Mouse (Mus musculus) intestine, embryonic 15.5 days (tissue): ENCODE measurements at regions not wholly inside any gene's neighbourhood (a gene's known extent, or its start where the extent isn't known, plus 50 kb on each side); places are given as distances from the start of the nearest gene placed in this dataset.

ENCODE experiments used
- ATAC-seq: fragments of 200-750 bp; cut with Nextera tagmentation; 2 replicates; pipeline ENCODE4 v1.8.0; 2017; ENCODE audit warnings: moderate TSS enrichment, moderate library complexity
- H3K27ac ChIP-seq: fragments of 300-500 bp; sonication (generic); 2 replicates; pipeline ENCODE4 v1.5.1; 2015; ENCODE audit warnings: mild to moderate bottlenecking, inconsistent platforms
- H3K27me3 ChIP-seq: fragments of 300-500 bp; sonication (generic); replicated peaks from 2 replicates; pipeline ENCODE4 v1.6.1; 2015; ENCODE audit warnings: inconsistent platforms
- H3K36me3 ChIP-seq: fragments of 300-500 bp; sonication (generic); 2 replicates; pipeline ENCODE4 v1.6.1; 2015; ENCODE audit warnings: inconsistent platforms
- H3K4me1 ChIP-seq: fragments of 300-500 bp; sonication (generic); replicated peaks from 2 replicates; pipeline ENCODE4 v1.6.1; 2015; ENCODE audit warnings: inconsistent platforms
- H3K4me2 ChIP-seq: fragments of 300-500 bp; sonication (generic); replicated peaks from 2 replicates; pipeline ENCODE4 v1.6.1; 2015; ENCODE audit warnings: mild to moderate bottlenecking, inconsistent platforms
- H3K4me3 ChIP-seq: fragments of 300-500 bp; sonication (generic); replicated peaks from 2 replicates; pipeline ENCODE4 v1.5.1; 2015; ENCODE audit warnings: inconsistent platforms
- H3K9ac ChIP-seq: fragments of 300-500 bp; sonication (generic); 2 replicates; pipeline ENCODE4 v1.6.1; 2015; ENCODE audit warnings: inconsistent platforms
- H3K9me3 ChIP-seq: fragments of 300-500 bp; sonication (generic); 2 replicates; pipeline ENCODE4 v1.6.1; 2016; ENCODE audit warnings: inconsistent platforms
- WGBS: fragments of 180-500 bp; shearing (Covaris S2); methylation state at CpG from one replicate; pipeline ENCODE4 v1.1.7; 2015; 5-methylcytosine and 5-hydroxymethylcytosine counted together

DNA sequence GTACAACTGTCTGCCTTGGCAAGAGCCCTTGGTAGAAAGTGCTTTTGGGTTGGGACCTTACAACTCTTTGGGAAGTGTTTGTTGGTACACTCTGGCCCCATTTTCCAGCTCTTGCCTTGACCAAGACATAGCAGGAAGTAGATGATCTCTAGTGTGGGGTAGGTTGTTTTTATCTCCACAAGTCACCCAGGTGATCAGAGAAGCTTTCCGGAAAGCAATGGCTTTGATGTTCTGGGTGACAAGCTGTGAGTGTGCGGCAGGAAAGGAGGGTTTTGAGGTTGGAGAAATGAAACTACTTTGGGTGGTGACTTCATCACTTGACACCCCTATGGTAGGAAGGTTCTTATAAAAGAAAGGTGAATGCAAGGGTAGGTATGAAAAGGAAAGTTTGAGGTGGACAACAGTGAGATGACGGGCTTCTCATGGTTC is 1246.8 kb upstream of the A1bg start:
- Histone ChIP-seq H3K27me3 (no peaks in the 10 kb centered on the region), H3K4me1 (no peaks in the 10 kb centered on the region), H3K36me3 (no peaks in the 10 kb centered on the region), H3K9me3 (no peaks in the 10 kb centered on the region), H3K9ac (no peak overlapping the region), H3K4me2 (no peak overlapping the region), H3K4me3 (no peak overlapping the region), H3K27ac (no peak overlapping the region)
- WGBS: 87% methylated on average over 3 of the region's 3 CpGs
- ATAC-seq: no peak

DNA sequence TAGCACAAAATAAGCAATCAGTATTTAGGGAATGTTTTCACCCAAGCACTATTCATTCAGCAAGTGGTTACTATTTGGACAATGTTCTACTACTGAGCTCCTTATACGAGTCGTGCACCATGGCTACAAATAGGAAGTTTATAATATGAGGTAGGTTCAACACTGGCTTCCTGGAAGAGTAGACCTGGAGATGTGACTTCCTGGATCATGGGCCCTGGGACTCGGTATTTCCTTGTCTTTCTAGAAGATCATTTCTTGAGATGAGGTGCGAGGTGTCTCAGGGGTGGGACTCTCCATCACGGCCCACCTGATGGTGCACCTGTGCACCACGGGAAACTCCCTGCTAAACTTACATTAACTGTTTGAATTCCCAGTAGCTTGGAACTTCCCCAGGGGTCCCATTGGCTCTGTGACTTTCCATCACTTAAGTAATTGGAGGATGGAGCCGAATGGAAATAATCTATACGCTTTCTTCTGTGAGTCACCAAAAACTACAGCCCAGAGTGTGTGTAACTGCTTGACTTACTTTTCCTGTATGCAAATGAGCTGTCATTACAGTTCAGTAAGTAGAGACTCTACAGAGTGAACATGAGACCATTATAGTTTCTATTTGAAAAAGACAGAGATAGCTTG is 1246.3 kb upstream of the A1bg start:
- Histone ChIP-seq H3K27ac (no peak overlapping the region), H3K36me3 (no peaks in the 10 kb centered on the region), H3K27me3 (no peaks in the 10 kb centered on the region), H3K9me3 (no peaks in the 10 kb centered on the region), H3K4me2 (no peak overlapping the region), H3K4me1 (no peaks in the 10 kb centered on the region), H3K9ac (no peak overlapping the region), H3K4me3 (no peak overlapping the region)
- 91% methylated on average over 8 of the region's 8 CpGs for whole genome bisulfite sequencing
- no peak for ATAC-seq

DNA sequence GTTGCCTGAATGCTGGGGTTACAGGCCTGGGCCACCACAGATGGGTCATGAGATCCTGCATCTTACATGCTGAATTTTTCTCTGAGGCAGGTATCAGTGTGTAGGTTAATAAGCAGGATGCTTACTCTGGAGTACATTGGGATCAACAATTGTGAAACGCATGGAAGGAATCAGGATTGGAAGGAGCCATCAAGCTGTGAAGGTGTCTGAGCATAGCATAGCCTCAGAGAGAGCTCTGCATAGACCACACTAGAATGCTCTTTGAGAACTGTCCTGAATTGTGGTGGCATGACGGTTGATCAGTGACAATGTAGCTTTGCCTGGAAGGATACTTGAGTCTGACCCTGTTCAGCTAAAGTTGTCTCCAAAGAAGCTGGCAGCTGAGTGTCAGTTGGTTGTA is 1245.7 kb upstream of the A1bg start:
- no peaks in the 10 kb centered on the region for H3K4me1 ChIP-seq
- no peak overlapping the region for H3K4me2 ChIP-seq
- H3K36me3 ChIP-seq: no peaks in the 10 kb centered on the region
- H3K9me3 ChIP-seq: no peaks in the 10 kb centered on the region
- H3K27me3 ChIP-seq: no peaks in the 10 kb centered on the region
- no peak overlapping the region for H3K4me3 ChIP-seq
- H3K9ac ChIP-seq: no peak overlapping the region
- WGBS: 93% methylated on average over 2 of the region's 2 CpGs
- ATAC-seq: no peak
- H3K27ac ChIP-seq: no peak overlapping the region

DNA sequence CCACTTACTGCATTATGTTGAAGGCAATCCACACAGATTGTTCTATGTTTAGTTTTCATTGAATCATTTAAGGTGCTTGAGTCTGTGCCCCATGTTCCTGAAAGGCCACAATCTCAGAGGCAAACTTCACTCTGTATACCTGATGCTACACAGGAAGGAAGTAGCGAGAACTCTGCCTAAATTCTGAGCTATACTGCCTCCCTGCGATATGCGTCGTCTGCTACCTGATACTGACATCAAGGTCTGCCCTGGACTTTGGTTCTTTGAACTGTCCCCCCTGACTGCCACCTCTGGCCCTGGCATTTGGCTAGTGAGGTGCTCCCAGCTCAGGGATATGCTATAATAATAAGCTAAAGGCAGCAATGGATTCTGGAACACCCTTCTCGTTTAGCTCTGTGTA is 1244.0 kb upstream of the A1bg start:
- Histone ChIP-seq H3K36me3 (no peaks in the 10 kb centered on the region), H3K4me3 (no peak overlapping the region), H3K27ac (no peak overlapping the region), H3K4me2 (no peak overlapping the region), H3K9ac (no peak overlapping the region), H3K4me1 (no peaks in the 10 kb centered on the region), H3K9me3 (no peaks in the 10 kb centered on the region), H3K27me3 (no peaks in the 10 kb centered on the region)
- 94% methylated on average over 5 of the region's 5 CpGs for WGBS
- ATAC-seq: no peak

DNA sequence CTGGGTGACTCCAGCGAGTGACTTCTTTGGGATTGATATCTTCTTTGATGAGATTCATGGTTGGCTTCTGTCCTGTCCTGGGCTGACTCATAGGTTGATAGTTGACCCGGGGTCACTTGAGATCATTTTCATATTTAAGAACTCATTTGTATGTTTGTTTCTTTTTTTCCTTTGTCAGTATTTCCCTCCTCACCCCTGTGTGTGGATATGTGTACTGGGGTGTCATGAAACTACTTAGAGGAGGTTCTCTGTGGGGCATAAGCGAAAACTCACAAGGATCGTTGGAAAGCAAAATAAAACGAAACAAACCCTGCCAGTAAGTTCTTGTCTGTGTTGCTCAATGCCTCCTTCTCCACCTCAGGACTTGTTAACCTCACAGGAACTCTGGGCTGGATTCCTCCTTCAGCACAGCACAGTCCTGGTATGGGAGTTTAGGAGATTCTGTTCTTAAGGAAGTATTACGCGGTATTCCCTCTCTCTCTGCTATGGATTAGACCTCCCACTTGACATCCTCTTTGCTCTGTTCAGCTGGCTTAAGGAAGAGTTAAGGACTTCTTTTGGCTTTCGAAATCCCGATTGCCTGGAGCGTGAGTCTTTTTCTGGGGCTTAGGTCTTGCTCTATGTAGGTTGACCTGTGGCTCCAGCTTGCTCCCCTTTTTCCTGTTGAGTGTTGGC is 1243.2 kb upstream of the A1bg start:
- H3K4me2 ChIP-seq: no peak overlapping the region
- no peak for ATAC-seq
- 87% methylated on average over 10 of the region's 10 CpGs for WGBS
- H3K4me3 ChIP-seq: no peak overlapping the region
- no peaks in the 10 kb centered on the region for H3K36me3 ChIP-seq
- no peaks in the 10 kb centered on the region for H3K27me3 ChIP-seq
- no peak overlapping the region for H3K9ac ChIP-seq
- H3K27ac ChIP-seq: no peak overlapping the region
- H3K4me1 ChIP-seq: no peaks in the 10 kb centered on the region
- H3K9me3 ChIP-seq: no peaks in the 10 kb centered on the region

DNA sequence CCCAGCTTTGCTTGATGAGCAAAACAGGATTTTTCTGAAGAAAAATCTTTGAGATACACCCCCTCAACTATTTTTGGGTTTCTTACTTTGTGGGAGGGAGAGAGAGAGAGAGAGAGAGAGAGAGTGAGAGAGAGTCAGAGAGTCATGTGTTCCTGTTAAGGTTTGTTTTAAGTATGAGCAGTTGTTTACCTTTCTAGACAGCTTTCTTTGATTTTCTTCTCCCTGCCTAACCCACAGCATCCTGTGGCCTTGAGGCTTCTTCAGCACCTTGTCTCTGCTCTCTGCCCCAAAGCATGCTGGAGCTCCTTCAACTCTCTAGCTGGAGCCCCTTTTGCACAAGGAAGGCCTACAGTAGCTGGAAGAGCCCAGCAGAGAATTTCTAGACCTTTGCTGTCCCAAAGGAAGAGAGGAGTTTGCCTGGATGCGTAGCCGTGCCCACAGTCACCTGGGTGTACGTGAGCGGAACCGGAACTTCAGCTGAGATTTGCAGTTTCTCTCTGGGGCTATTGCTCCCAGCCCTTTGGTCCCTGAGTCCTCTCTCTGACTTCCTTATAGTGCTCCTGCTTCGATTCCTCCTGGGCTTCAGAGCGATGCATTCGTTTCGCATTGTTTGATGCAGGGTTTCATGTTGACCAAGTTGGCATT is 1242.1 kb upstream of the A1bg start:
- ATAC-seq: no peak
- Histone ChIP-seq H3K4me1 (no peaks in the 10 kb centered on the region), H3K9me3 (no peaks in the 10 kb centered on the region), H3K27me3 (no peaks in the 10 kb centered on the region), H3K27ac (no peak overlapping the region), H3K4me2 (no peak overlapping the region), H3K9ac (no peak overlapping the region), H3K4me3 (no peak overlapping the region), H3K36me3 (no peaks in the 10 kb centered on the region)
- WGBS: 94% methylated on average over 9 of the region's 9 CpGs

DNA sequence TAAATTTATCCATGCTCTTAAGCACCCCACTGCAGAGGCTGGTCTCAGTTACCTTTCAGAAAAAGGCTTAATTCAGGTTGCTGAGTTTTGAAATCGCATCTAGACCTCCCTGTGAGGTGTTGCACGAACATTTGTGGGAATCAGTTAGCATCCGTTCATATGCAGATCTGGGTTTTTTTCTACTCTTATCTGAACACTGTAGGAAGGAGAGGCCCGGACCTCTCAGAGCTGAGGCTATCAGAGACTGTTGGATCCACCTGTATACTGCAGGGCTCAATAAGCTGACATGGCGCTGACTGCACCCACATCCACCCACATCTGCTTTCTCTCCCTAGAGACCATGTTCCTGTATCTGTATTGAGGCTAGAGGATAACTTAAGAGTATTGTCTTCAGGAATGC is 1240.4 kb upstream of the A1bg start:
- no peak overlapping the region for H3K9ac ChIP-seq
- no peak for ATAC-seq
- H3K4me2 ChIP-seq: no peak overlapping the region
- H3K27ac ChIP-seq: no peak overlapping the region
- H3K4me1 ChIP-seq: no peaks in the 10 kb centered on the region
- WGBS: 87% methylated on average over 5 of the region's 5 CpGs
- no peaks in the 10 kb centered on the region for H3K27me3 ChIP-seq
- H3K9me3 ChIP-seq: no peaks in the 10 kb centered on the region
- no peaks in the 10 kb centered on the region for H3K36me3 ChIP-seq
- H3K4me3 ChIP-seq: no peak overlapping the region

DNA sequence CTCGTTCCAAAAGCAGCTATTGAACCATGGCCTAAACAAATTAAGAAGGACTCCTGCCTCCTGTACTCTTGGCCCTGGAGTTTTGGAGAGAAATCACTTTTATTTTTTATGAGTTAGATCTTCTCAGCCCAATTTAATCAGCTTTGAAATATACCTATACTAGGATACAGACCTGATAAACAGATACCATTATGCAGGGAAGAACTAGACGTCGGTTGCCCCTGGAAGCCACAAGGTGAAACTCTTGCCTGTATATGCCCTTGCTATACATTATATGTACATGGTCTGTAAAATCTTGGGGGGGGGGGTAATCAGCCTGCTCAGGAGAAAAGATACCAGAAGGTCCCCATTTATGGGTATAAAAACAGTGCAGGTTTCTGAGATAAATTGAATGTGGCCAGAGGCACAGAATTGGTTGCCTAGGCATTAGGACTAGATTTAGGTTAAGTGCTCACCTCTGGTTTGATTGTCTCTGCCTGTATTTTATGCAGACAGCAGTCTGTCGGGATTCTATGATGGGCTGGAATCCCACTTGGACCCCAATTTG is 1239.9 kb upstream of the A1bg start:
- Histone ChIP-seq H3K27me3 (no peaks in the 10 kb centered on the region), H3K4me1 (no peaks in the 10 kb centered on the region), H3K9ac (no peak overlapping the region), H3K4me3 (no peak overlapping the region), H3K9me3 (no peaks in the 10 kb centered on the region), H3K27ac (no peak overlapping the region), H3K4me2 (no peak overlapping the region), H3K36me3 (no peaks in the 10 kb centered on the region)
- no peak for ATAC-seq
- WGBS: 74% methylated on average over 4 of the region's 4 CpGs

DNA sequence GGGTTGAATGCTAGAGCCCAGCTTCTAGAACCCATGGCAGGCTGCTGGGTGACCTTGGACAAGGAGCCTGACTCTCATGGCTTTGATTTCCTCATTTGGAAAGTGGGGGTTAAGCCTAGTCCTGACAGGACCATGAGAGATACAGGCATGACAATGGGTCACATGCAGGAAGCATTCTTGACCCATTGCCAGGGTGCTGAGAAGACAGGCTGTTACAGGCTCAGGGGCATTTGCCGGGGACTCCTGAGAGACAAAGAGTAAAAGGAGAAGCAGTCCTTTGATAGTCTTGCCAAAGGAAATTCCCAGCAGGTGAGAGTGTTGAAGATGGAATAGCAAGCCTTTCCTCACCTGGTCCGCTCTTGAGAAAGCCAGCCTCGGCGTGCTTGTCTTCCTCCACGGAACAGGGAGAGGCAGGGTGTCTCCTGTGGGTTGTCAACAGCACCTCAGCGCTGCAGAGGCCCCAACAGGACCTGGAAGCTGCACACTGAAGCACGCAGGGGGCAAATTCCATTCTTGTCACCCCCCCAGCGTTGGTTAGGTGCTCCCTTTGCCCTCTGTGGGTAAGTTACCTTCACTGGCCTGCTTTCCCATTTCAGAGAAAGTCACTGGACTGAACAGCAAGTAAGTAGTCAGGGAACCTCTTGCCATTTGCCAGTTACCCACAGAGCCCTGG is 1239.3 kb upstream of the A1bg start:
- WGBS: 69% methylated on average over 8 of the region's 8 CpGs
- H3K27ac ChIP-seq: no peak overlapping the region
- no peak for ATAC-seq

DNA sequence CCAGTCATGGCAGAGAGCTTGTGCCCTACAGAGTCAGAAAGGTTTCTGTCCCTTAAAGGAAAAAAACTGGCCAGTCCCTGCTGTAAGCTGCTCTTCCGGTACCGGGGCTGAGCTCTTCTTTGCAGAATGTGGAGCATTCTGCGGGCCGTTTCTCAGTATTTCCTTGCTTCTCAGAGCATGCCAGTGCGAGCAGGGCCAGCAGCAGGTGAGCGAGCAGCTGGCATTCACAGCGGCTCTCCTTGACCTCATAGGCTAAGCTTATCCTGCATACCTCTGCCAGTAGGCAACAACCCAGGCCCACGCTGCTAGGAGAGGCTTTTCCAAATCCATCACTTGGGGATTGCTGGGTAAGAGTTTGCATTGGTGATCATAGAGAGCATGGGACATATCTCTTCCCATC is 1238.2 kb upstream of the A1bg start:
- H3K9me3 ChIP-seq: no peaks in the 10 kb centered on the region
- H3K4me3 ChIP-seq: no peak overlapping the region
- no peak overlapping the region for H3K9ac ChIP-seq
- H3K27me3 ChIP-seq: no peaks in the 10 kb centered on the region
- no peak overlapping the region for H3K27ac ChIP-seq
- no peaks in the 10 kb centered on the region for H3K36me3 ChIP-seq
- H3K4me1 ChIP-seq: no peaks in the 10 kb centered on the region
- 91% methylated on average over 8 of the region's 8 CpGs for WGBS
- no peak for ATAC-seq
- H3K4me2 ChIP-seq: no peak overlapping the region

More for the DNA sequence above, 1239.3 kb upstream of the A1bg start:
- H3K9me3 ChIP-seq: no peaks in the 10 kb centered on the region
- H3K4me3 ChIP-seq: no peak overlapping the region
- no peak overlapping the region for H3K9ac ChIP-seq
- H3K4me1 ChIP-seq: no peaks in the 10 kb centered on the region
- H3K36me3 ChIP-seq: no peaks in the 10 kb centered on the region
- no peaks in the 10 kb centered on the region for H3K27me3 ChIP-seq
- H3K4me2 ChIP-seq: no peak overlapping the region

DNA sequence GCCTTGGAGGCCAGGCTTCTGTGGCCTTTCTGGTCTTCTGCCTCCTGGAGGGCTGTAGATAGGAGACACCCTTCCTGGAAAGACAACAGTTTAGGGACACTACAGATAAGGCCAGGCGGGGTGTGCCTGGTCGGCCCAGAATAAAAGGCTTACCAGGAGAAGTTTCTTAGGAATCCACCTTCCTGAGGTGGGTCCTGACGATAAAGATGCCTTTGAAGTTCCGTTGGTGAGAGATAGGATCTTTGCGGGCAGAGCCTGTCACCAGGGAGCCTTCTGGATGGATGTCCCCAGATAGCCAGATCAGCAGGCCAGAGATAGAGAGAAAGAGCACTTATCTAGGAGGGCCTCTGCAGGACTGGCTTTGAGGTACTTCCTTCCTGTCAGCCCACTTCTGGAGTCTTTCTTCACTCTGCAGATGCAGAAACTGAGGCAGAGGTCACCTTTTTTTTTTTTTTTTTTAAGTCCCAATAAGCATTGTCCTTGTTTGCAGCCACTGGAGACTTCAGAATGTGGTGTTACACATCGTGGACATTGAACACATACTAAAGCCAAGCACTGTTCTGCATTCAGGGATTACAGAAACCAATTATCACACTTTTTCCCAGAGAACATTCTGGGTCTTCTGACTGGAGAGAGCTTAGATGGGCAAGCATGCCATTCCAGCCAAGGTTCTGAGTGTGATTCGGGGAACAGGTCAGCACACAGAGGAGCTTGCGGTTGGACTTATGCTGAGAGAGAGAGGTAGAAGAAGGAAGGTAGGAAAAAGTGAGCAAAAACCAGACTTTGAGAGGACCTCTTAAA is 1236.3 kb upstream of the A1bg start:
- Histone ChIP-seq H3K4me1 (no peaks in the 10 kb centered on the region), H3K9me3 (no peaks in the 10 kb centered on the region), H3K9ac (no peak overlapping the region), H3K4me2 (no peak overlapping the region), H3K27me3 (no peaks in the 10 kb centered on the region), H3K36me3 (no peaks in the 10 kb centered on the region), H3K27ac (no peak overlapping the region), H3K4me3 (no peak overlapping the region)
- 63% methylated on average over 8 of the region's 8 CpGs for WGBS
- peak; percentile 73; the same call in 1 of the 2 replicates for ATAC-seq
